ENCODE assay signal across 15 mouse cellular contexts in the genomic region with DNA sequence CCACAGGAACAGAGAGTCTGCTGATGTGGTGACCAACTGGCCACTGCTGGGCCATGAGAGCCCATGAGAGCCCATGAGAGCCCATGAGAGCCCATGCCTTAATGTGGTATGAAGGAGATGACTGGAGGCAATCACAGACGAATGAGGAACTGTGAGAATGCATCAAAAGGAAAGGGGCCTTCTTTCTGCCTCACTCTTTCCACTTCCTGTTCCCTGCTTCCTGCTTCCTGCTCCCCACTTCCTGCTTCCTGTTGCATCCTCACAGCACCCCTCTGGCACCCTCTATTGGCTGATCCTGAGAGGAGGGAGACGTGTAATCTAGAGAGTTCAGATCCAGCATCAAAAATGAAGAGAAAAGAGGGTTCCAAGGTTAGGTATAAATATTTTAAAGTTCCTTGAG.
DNase-seq lines count a peak whose midpoint lies in the region; ATAC-seq and TF ChIP-seq lines count a peak whose summit lies in the region.
"Had no signal": no experiment of that assay in that cellular context is flagged by ENCODE, and none has a peak within 500 bp of the region (broad histone marks: within the 10 kb centered on the region; RNA-seq: fewer than 3 reads in every experiment).

No protein-coding gene starts in this region.

- no peaks in the 10 kb centered on the region for H3K9me3 ChIP-seq in hindbrain, embryonic 10.5 days
- no peaks in the 10 kb centered on the region for H3K9me3 ChIP-seq in hindbrain, embryonic 14.5 days (ENCODE audit: control insufficient read depth, low read length)
- no peaks in the 10 kb centered on the region for H3K9me3 ChIP-seq in midbrain, embryonic 10.5 days (replicated peaks)
- no peaks in the 10 kb centered on the region for H3K9me3 ChIP-seq in midbrain, embryonic 16.5 days (replicated peaks; ENCODE audit: control insufficient read depth, low read length, poor library complexity, severe bottlenecking)
- H3K9me3 ChIP-seq in ES-E14 (ENCODE audit: control insufficient read depth, insufficient read depth, low read depth, low read length), result no peaks in the 10 kb centered on the region
- H3K9me3 ChIP-seq: embryonic facial prominence, embryonic 15.5 days had no signal

- H3K9ac ChIP-seq in hindbrain, embryonic 14.5 days, result no peak overlapping the region
- no peak overlapping the region for H3K9ac ChIP-seq in midbrain, embryonic 16.5 days (ENCODE audit: low read depth, low read length)
- H3K9ac ChIP-seq in ES-E14 (ENCODE audit: insufficient read depth, low read depth, low read length, poor library complexity, severe bottlenecking), result no peak overlapping the region
- H3K9ac ChIP-seq: embryonic facial prominence, embryonic 15.5 days had no signal

- H3K4me3 ChIP-seq in hindbrain, embryonic 10.5 days, result no peak overlapping the region
- H3K4me3 ChIP-seq in hindbrain, embryonic 14.5 days (replicated peaks; ENCODE audit: low read length), result no peak overlapping the region
- no peak overlapping the region for H3K4me3 ChIP-seq in midbrain, embryonic 10.5 days
- H3K4me3 ChIP-seq in midbrain, embryonic 16.5 days (ENCODE audit: low read depth, low read length), result no peak overlapping the region
- H3K4me3 ChIP-seq in ES-E14 (ENCODE audit: insufficient read depth in 1 of 2, low read depth in 1 of 2, low read length in 2 of 2, poor library complexity in 1 of 2, severe bottlenecking in 1 of 2), result no peak overlapping the region
- H3K4me3 ChIP-seq: embryonic facial prominence, embryonic 15.5 days; megakaryocyte, embryonic 14.5 days had no signal

- no peaks in the 10 kb centered on the region for H3K4me1 ChIP-seq in hindbrain, embryonic 10.5 days (replicated peaks)
- H3K4me1 ChIP-seq in hindbrain, embryonic 14.5 days (replicated peaks; ENCODE audit: control insufficient read depth, insufficient read depth, low read length), result no peaks in the 10 kb centered on the region
- H3K4me1 ChIP-seq in midbrain, embryonic 10.5 days, result no peaks in the 10 kb centered on the region
- no peaks in the 10 kb centered on the region for H3K4me1 ChIP-seq in midbrain, embryonic 16.5 days (ENCODE audit: control insufficient read depth, insufficient read depth, low read length)
- H3K4me1 ChIP-seq in ES-E14 (ENCODE audit: control insufficient read depth in 2 of 2, insufficient read depth in 2 of 2, low read length in 2 of 2, poor library complexity in 1 of 2), result no peaks in the 10 kb centered on the region
- H3K4me1 ChIP-seq: embryonic facial prominence, embryonic 15.5 days; megakaryocyte, embryonic 14.5 days had no signal

- H3K27ac ChIP-seq in hindbrain, embryonic 10.5 days, result no peak overlapping the region
- H3K27ac ChIP-seq in hindbrain, embryonic 14.5 days, result no peak overlapping the region
- H3K27ac ChIP-seq in midbrain, embryonic 10.5 days (replicated peaks), result no peak overlapping the region
- H3K27ac ChIP-seq in midbrain, embryonic 16.5 days (ENCODE audit: low read length), result no peak overlapping the region
- no peak overlapping the region for H3K27ac ChIP-seq in ES-E14 (ENCODE audit: insufficient read depth, low read depth, low read length, poor library complexity, severe bottlenecking)
- H3K27ac ChIP-seq: embryonic facial prominence, embryonic 15.5 days had no signal

- DNase-seq in hindbrain, embryonic 10.5 days (ENCODE audit: low spot score), result peak; percentile 29
- DNase-seq in hindbrain, embryonic 14.5 days (ENCODE audit: low spot score), result no peak
- peak; percentile 36 for DNase-seq in midbrain, embryonic 10.5 days (ENCODE audit: low spot score)
- peak; percentile 11 for DNase-seq in ES-E14 (ENCODE audit: low read depth, low spot score)
- peak; percentile 54 for DNase-seq in embryo, embryonic 10.5 days (ENCODE audit: low spot score)
- no peak for DNase-seq in ovary, postnatal 14 days (ENCODE audit: low spot score)
- DNase-seq: cerebellum, adult 9-11 months; heart, postnatal 14 days; kidney, adult 9 months; layer of hippocampus, adult 9-11 months; spleen, adult 18-20 months had no signal

- in situ Hi-C loops in ES-E14 (cut with MboI; ENCODE audit: low sequenced_read_pairs in 2 of 2, unreplicated experiment in 2 of 2), result no loop called here

- WGBS in hindbrain, embryonic 10.5 days, result 46% methylated on average over 2 of the region's 2 CpGs
- 53% methylated on average over 2 of the region's 2 CpGs for WGBS in hindbrain, embryonic 14.5 days
- 55% methylated on average over 2 of the region's 2 CpGs for WGBS in midbrain, embryonic 10.5 days
- WGBS in midbrain, embryonic 16.5 days, result 48% methylated on average over 2 of the region's 2 CpGs

- H3K4me2 ChIP-seq in hindbrain, embryonic 14.5 days (replicated peaks), result no peak overlapping the region
- no peak overlapping the region for H3K4me2 ChIP-seq in midbrain, embryonic 16.5 days (ENCODE audit: low read length)
- H3K4me2 ChIP-seq: embryonic facial prominence, embryonic 15.5 days had no signal

- ATAC-seq in hindbrain, embryonic 14.5 days (ENCODE audit: low FRiP score), result no peak
- ATAC-seq in midbrain, embryonic 16.5 days, result no peak
- ATAC-seq: forebrain, embryonic 16.5 days had no signal

- peaks cover 7% of the 10 kb centered on the region; the same call in 1 of the 2 replicates for H3K27me3 ChIP-seq in hindbrain, embryonic 10.5 days (ENCODE audit: insufficient read depth, poor library complexity, severe bottlenecking)
- H3K27me3 ChIP-seq in hindbrain, embryonic 14.5 days (ENCODE audit: control insufficient read depth, insufficient read depth, low read length), result no peaks in the 10 kb centered on the region
- peaks cover 9% of the 10 kb centered on the region; the same call in 1 of the 2 replicates for H3K27me3 ChIP-seq in midbrain, embryonic 10.5 days (ENCODE audit: low read depth, poor library complexity, severe bottlenecking)
- H3K27me3 ChIP-seq in midbrain, embryonic 16.5 days (ENCODE audit: control insufficient read depth, insufficient read depth, low read depth, low read length), result no peaks in the 10 kb centered on the region
- H3K27me3 ChIP-seq: embryonic facial prominence, embryonic 15.5 days; megakaryocyte, embryonic 14.5 days had no signal

- no peaks in the 10 kb centered on the region for H3K36me3 ChIP-seq in hindbrain, embryonic 10.5 days
- H3K36me3 ChIP-seq in hindbrain, embryonic 14.5 days (replicated peaks; ENCODE audit: control insufficient read depth, insufficient read depth), result no peaks in the 10 kb centered on the region
- no peaks in the 10 kb centered on the region for H3K36me3 ChIP-seq in midbrain, embryonic 10.5 days
- no peaks in the 10 kb centered on the region for H3K36me3 ChIP-seq in midbrain, embryonic 16.5 days (ENCODE audit: control insufficient read depth, insufficient read depth, low read length)
- no peaks in the 10 kb centered on the region for H3K36me3 ChIP-seq in ES-E14 (ENCODE audit: control insufficient read depth, insufficient read depth, low read length, poor library complexity, severe bottlenecking)
- H3K36me3 ChIP-seq: embryonic facial prominence, embryonic 15.5 days had no signal

TF ChIP-seq in ES-E14, 5 proteins besides CTCF, POLR2A, EP300 and RAD21:
- no peak for TF ChIP-seq HCFC1 (IDR thresholded peaks at IDR 0.05; ENCODE audit: borderline replicate concordance, insufficient read depth, low read length)
- TF ChIP-seq ZC3H11A (IDR thresholded peaks at IDR 0.05; ENCODE audit: borderline replicate concordance, low read depth, low read length), result no peak
- TF ChIP-seq CHD2 (IDR thresholded peaks at IDR 0.05; ENCODE audit: low read depth, low read length), result no peak
- TF ChIP-seq MAFK (IDR thresholded peaks at IDR 0.05; ENCODE audit: insufficient read depth, low read depth, low read length), result no peak
- no peak for TF ChIP-seq ZNF384 (IDR thresholded peaks at IDR 0.05; ENCODE audit: low read depth, low read length)

Comparison
In these comparisons a context has a peak if more than half of its experiments do, and no peak if none do; other contexts are left out.
1. DNase-seq: peak in hindbrain, embryonic 10.5 days (single experiment), midbrain, embryonic 10.5 days (single experiment), ES-E14 (single experiment) and embryo, embryonic 10.5 days (single experiment); none in hindbrain, embryonic 14.5 days (single experiment) and ovary, postnatal 14 days (single experiment).